Mouse (Mus musculus) heart, embryonic 15.5 days (tissue): ENCODE results near the gene Cnn3. TPM values are rescaled to one million over a fixed set of nuclear protein-coding genes. Genes with fewer than 3 reads are reported as not detected.

Experiments used
- ATAC-seq: fragments of 200-750 bp; cut with Nextera tagmentation; replicated peaks from 2 replicates; pipeline ENCODE4 v1.8.0; 2017; ENCODE audit warnings: low read depth, moderate TSS enrichment; ENCODE audit not compliant: insufficient number of reproducible peaks, insufficient read depth, low FRiP score
- H3K27ac ChIP-seq: fragments of 300-500 bp; sonication (generic); 2 replicates; pipeline ENCODE4 v1.5.1; 2015; ENCODE audit warnings: mild to moderate bottlenecking, inconsistent platforms
- H3K27me3 ChIP-seq: fragments of 300-500 bp; sonication (generic); 2 replicates; pipeline ENCODE4 v1.6.1; 2015; ENCODE audit warnings: inconsistent platforms
- H3K36me3 ChIP-seq: fragments of 300-500 bp; sonication (generic); 2 replicates; pipeline ENCODE4 v1.6.1; 2015; ENCODE audit warnings: mild to moderate bottlenecking, inconsistent platforms
- H3K4me1 ChIP-seq: fragments of 300-500 bp; sonication (generic); replicated peaks from 2 replicates; pipeline ENCODE4 v1.6.1; 2015; ENCODE audit warnings: inconsistent platforms
- H3K4me2 ChIP-seq: fragments of 300-500 bp; sonication (generic); 2 replicates; pipeline ENCODE4 v1.6.1; 2015; ENCODE audit warnings: inconsistent platforms, mild to moderate bottlenecking, moderate library complexity
- H3K4me3 ChIP-seq: fragments of 300-500 bp; sonication (generic); 2 replicates; pipeline ENCODE4 v1.5.1; 2015; ENCODE audit warnings: mild to moderate bottlenecking, inconsistent platforms
- H3K9ac ChIP-seq: fragments of 300-500 bp; sonication (generic); 2 replicates; pipeline ENCODE4 v1.6.1; 2015; ENCODE audit warnings: mild to moderate bottlenecking, inconsistent platforms
- H3K9me3 ChIP-seq: fragments of 300-500 bp; sonication (generic); replicated peaks from 2 replicates; pipeline ENCODE4 v1.6.1; 2016; ENCODE audit warnings: inconsistent platforms
- WGBS: fragments of 180-500 bp; shearing (Covaris S2); methylation state at CpG from one replicate; pipeline ENCODE4 v1.1.7; 2015; ENCODE audit warnings: mixed read lengths; 5-methylcytosine and 5-hydroxymethylcytosine counted together
- polyA plus RNA-seq: library from polyadenylated mRNA; unstranded; fragments of >200 nt; fragmentation: Nextera tagmentation; extraction: Ambion mirVana; gene quantifications from 2 replicates; pipeline ENCODE4 v1.2.1, GENCODE M21; 2015

Gene Cnn3
- polyA plus RNA-seq, 1 experiment from 2014 or later: 341 TPM

GRCm38 (mm10) chr3:121474738-121475137 is 48.4 kb downstream of the Cnn3 start:
- Histone ChIP-seq H3K27me3 (no peaks in the 10 kb centered on the region), H3K27ac (no peak overlapping the region), H3K4me2 (no peak overlapping the region), H3K9ac (no peak overlapping the region), H3K4me1 (0 out of 2 replicates have a peak, but pooled peaks cover 6% of the 10 kb centered on the region), H3K9me3 (no peaks in the 10 kb centered on the region), H3K4me3 (no peak overlapping the region), H3K36me3 (no peaks in the 10 kb centered on the region)
- WGBS: 34% methylated on average over 3 of the region's 3 CpGs
- no peak; the same call in 1 of the 2 replicates for ATAC-seq

- Histone ChIP-seq H3K27ac (no peak overlapping the region), H3K9ac (no peak overlapping the region), H3K4me2 (no peak overlapping the region), H3K9me3 (no peaks in the 10 kb centered on the region), H3K4me3 (no peak overlapping the region), H3K27me3 (no peaks in the 10 kb centered on the region), H3K36me3 (no peaks in the 10 kb centered on the region), H3K4me1 (peaks cover 11% of the 10 kb centered on the region)
- 62% methylated on average over 26 of the region's 26 CpGs for WGBS
- ATAC-seq: no peak
Observed at GRCm38 (mm10) chr3:121480030-121480960, 54.0 kb downstream of the Cnn3 start.

- no peak overlapping the region for H3K27ac ChIP-seq
- ATAC-seq: no peak
- H3K9me3 ChIP-seq: no peaks in the 10 kb centered on the region
- no peak overlapping the region for H3K9ac ChIP-seq
- peaks cover 11% of the 10 kb centered on the region for H3K4me1 ChIP-seq
- WGBS: 62% methylated on average over 8 of the region's 8 CpGs
- no peak overlapping the region for H3K4me3 ChIP-seq
- no peaks in the 10 kb centered on the region for H3K36me3 ChIP-seq
- H3K4me2 ChIP-seq: no peak overlapping the region
- H3K27me3 ChIP-seq: no peaks in the 10 kb centered on the region
Observed at GRCm38 (mm10) chr3:121480961-121481436, 54.7 kb downstream of the Cnn3 start.

GRCm38 (mm10) chr3:121481564-121481963 is 55.3 kb downstream of the Cnn3 start:
- WGBS: 24% methylated on average over 6 of the region's 6 CpGs
- Histone ChIP-seq H3K4me1 (peaks cover 11% of the 10 kb centered on the region), H3K4me2 (no peak overlapping the region), H3K4me3 (no peak overlapping the region), H3K36me3 (no peaks in the 10 kb centered on the region), H3K27me3 (no peaks in the 10 kb centered on the region), H3K9ac (no peak overlapping the region), H3K9me3 (no peaks in the 10 kb centered on the region), H3K27ac (no peak overlapping the region)
- ATAC-seq: no peak

- H3K36me3 ChIP-seq: no peaks in the 10 kb centered on the region
- 48% methylated on average over 25 of the region's 25 CpGs for WGBS
- no peak for ATAC-seq
- no peaks in the 10 kb centered on the region for H3K27me3 ChIP-seq
- no peaks in the 10 kb centered on the region for H3K9me3 ChIP-seq
- no peak overlapping the region for H3K4me2 ChIP-seq
- no peak overlapping the region for H3K27ac ChIP-seq
- no peak overlapping the region for H3K4me3 ChIP-seq
- H3K9ac ChIP-seq: no peak overlapping the region
- peaks cover 11% of the 10 kb centered on the region for H3K4me1 ChIP-seq
Observed at GRCm38 (mm10) chr3:121483266-121484161, 57.2 kb downstream of the Cnn3 start.

- no peak overlapping the region for H3K4me2 ChIP-seq
- no peak for ATAC-seq
- H3K9ac ChIP-seq: no peak overlapping the region
- H3K4me3 ChIP-seq: no peak overlapping the region
- no peaks in the 10 kb centered on the region for H3K36me3 ChIP-seq
- WGBS: 76% methylated on average over 2 of the region's 2 CpGs
- H3K27ac ChIP-seq: no peak overlapping the region
- H3K4me1 ChIP-seq: peaks cover 20% of the 10 kb centered on the region
- no peaks in the 10 kb centered on the region for H3K9me3 ChIP-seq
- no peaks in the 10 kb centered on the region for H3K27me3 ChIP-seq
Observed at GRCm38 (mm10) chr3:121485201-121485600, 58.9 kb downstream of the Cnn3 start.

- no peaks in the 10 kb centered on the region for H3K27me3 ChIP-seq
- no peaks in the 10 kb centered on the region for H3K36me3 ChIP-seq
- WGBS: 65% methylated on average over 12 of the region's 12 CpGs
- peaks cover 14% of the 10 kb centered on the region for H3K4me1 ChIP-seq
- no peak overlapping the region for H3K4me2 ChIP-seq
- H3K27ac ChIP-seq: peak overlapping the region; percentile 45; the same call in 1 of the 2 replicates
- ATAC-seq: no peak
- H3K9me3 ChIP-seq: no peaks in the 10 kb centered on the region
- H3K9ac ChIP-seq: no peak overlapping the region
- no peak overlapping the region for H3K4me3 ChIP-seq
Observed at GRCm38 (mm10) chr3:121489462-121490118, 63.3 kb downstream of the Cnn3 start.

- ATAC-seq: no peak
- no peak overlapping the region for H3K9ac ChIP-seq
- no peaks in the 10 kb centered on the region for H3K27me3 ChIP-seq
- WGBS: 39% methylated on average over 5 of the region's 5 CpGs
- H3K36me3 ChIP-seq: no peaks in the 10 kb centered on the region
- no peak overlapping the region for H3K27ac ChIP-seq
- H3K4me3 ChIP-seq: no peak overlapping the region
- no peak overlapping the region for H3K4me2 ChIP-seq
- no peaks in the 10 kb centered on the region for H3K9me3 ChIP-seq
- peaks cover 14% of the 10 kb centered on the region for H3K4me1 ChIP-seq
Observed at GRCm38 (mm10) chr3:121490941-121491340, 64.6 kb downstream of the Cnn3 start.

GRCm38 (mm10) chr3:121492026-121492425 is 65.7 kb downstream of the Cnn3 start:
- ATAC-seq: no peak
- Histone ChIP-seq H3K9me3 (no peaks in the 10 kb centered on the region), H3K27me3 (no peaks in the 10 kb centered on the region), H3K9ac (no peak overlapping the region), H3K36me3 (no peaks in the 10 kb centered on the region), H3K4me1 (peaks cover 14% of the 10 kb centered on the region), H3K4me2 (no peak overlapping the region), H3K4me3 (no peak overlapping the region), H3K27ac (no peak overlapping the region)
- 61% methylated on average over 5 of the region's 5 CpGs for WGBS

- Histone ChIP-seq H3K9ac (no peak overlapping the region), H3K4me1 (peaks cover 14% of the 10 kb centered on the region), H3K9me3 (no peaks in the 10 kb centered on the region), H3K36me3 (no peaks in the 10 kb centered on the region), H3K27ac (no peak overlapping the region), H3K4me2 (no peak overlapping the region), H3K27me3 (no peaks in the 10 kb centered on the region), H3K4me3 (no peak overlapping the region)
- no peak for ATAC-seq
- WGBS: 74% methylated on average over 7 of the region's 7 CpGs
Observed at GRCm38 (mm10) chr3:121493997-121494421, 67.7 kb downstream of the Cnn3 start.

GRCm38 (mm10) chr3:121500225-121500624 is 73.9 kb downstream of the Cnn3 start:
- Histone ChIP-seq H3K27ac (no peak overlapping the region), H3K9ac (no peak overlapping the region), H3K27me3 (no peaks in the 10 kb centered on the region), H3K4me1 (peaks cover 6% of the 10 kb centered on the region), H3K9me3 (no peaks in the 10 kb centered on the region), H3K4me3 (no peak overlapping the region), H3K4me2 (peak overlapping the region; percentile 4; the same call in 1 of the 2 replicates), H3K36me3 (no peaks in the 10 kb centered on the region)
- ATAC-seq: 0 out of 2 replicates have a peak, but pooled peaks have one; percentile 66
- 42% methylated on average over 10 of the region's 10 CpGs for WGBS
